Mouse (Mus musculus) heart, adult 8-10 months (tissue): Measurements from ENCODE around the gene Cln5. TPM values are rescaled to one million over a fixed set of nuclear protein-coding genes. Genes with fewer than 3 reads are reported as not detected.

Experiments
- DNase-seq: peaks from one replicate; pipeline ENCODE4 v3.0.0; 2022; ENCODE audit warnings: low spot score
- total RNA-seq, 4 experiments: library from RNA; stranded (reverse); gene quantifications; 2 replicates each; pipeline ENCODE4 v1.2.4; 2022

Gene Cln5
- total RNA-seq, 4 experiments from 2014 or later = 18.7 to 24.8 (median 21.1) TPM

- DNase-seq = no peak
Observed at GRCm38 (mm10) chr14:103078006-103078912, 8.2 kb downstream of the Cln5 start.

- no peak for DNase-seq
Observed at GRCm38 (mm10) chr14:103079209-103079977, 9.4 kb downstream of the Cln5 start.

GRCm38 (mm10) chr14:103085840-103086533, 16.0 kb downstream of the Cln5 start:
- no peak for DNase-seq

- DNase-seq = no peak
Observed at GRCm38 (mm10) chr14:103086671-103087324, 16.8 kb downstream of the Cln5 start.

- DNase-seq = no peak
Observed at GRCm38 (mm10) chr14:103087846-103088245, 17.8 kb downstream of the Cln5 start.

GRCm38 (mm10) chr14:103088624-103089023, 18.6 kb downstream of the Cln5 start:
- DNase-seq = peak; percentile 82

- DNase-seq = no peak
Observed at GRCm38 (mm10) chr14:103093236-103093635, 23.2 kb downstream of the Cln5 start.

GRCm38 (mm10) chr14:103093670-103094069, 23.7 kb downstream of the Cln5 start:
- DNase-seq = no peak

GRCm38 (mm10) chr14:103095036-103095435, 25.0 kb downstream of the Cln5 start:
- no peak for DNase-seq

- no peak for DNase-seq
Observed at GRCm38 (mm10) chr14:103095826-103096225, 25.8 kb downstream of the Cln5 start.

GRCm38 (mm10) chr14:103096621-103097020, 26.6 kb downstream of the Cln5 start:
- peak; percentile 43 for DNase-seq

GRCm38 (mm10) chr14:103098213-103098586, 28.2 kb downstream of the Cln5 start:
- DNase-seq = no peak

GRCm38 (mm10) chr14:103098587-103099235, 28.7 kb downstream of the Cln5 start:
- peak; percentile 78 for DNase-seq

- DNase-seq = peak; percentile 97
Observed at GRCm38 (mm10) chr14:103099238-103099933, 29.4 kb downstream of the Cln5 start, which contains the start of gene Fbxl3. TSS of gene Fbxl3 (minus strand) at chr14:103099566.

- no peak for DNase-seq
Observed at GRCm38 (mm10) chr14:103100296-103100695, 30.3 kb downstream of the Cln5 start.

GRCm38 (mm10) chr14:103101171-103101570, 31.2 kb downstream of the Cln5 start:
- DNase-seq = no peak

- DNase-seq = no peak
Observed at GRCm38 (mm10) chr14:103102246-103102645, 32.2 kb downstream of the Cln5 start.

GRCm38 (mm10) chr14:103102731-103103335, 32.8 kb downstream of the Cln5 start:
- no peak for DNase-seq

GRCm38 (mm10) chr14:103106301-103106700, 36.3 kb downstream of the Cln5 start:
- DNase-seq = no peak

GRCm38 (mm10) chr14:103109971-103110370, 40.0 kb downstream of the Cln5 start:
- DNase-seq = no peak
